Mouse (Mus musculus) B cell, adult 67 days (primary cell): Measurements from ENCODE around the gene Pcare. TPM values are rescaled to one million over a fixed set of nuclear protein-coding genes. Genes with fewer than 3 reads are reported as not detected.

ENCODE experiments used
- total RNA-seq, 2 experiments: library from RNA; stranded (reverse); gene quantifications; 4 replicates each; pipeline ENCODE4 v1.2.4; 2023

The Pcare gene
- total RNA-seq, result not detected

GRCm38 (mm10) chr17:71752831-71753230, at the start of gene Pcare:
Gene Pcare, minus strand, starts transcription at chr17:71752894.

DNA sequence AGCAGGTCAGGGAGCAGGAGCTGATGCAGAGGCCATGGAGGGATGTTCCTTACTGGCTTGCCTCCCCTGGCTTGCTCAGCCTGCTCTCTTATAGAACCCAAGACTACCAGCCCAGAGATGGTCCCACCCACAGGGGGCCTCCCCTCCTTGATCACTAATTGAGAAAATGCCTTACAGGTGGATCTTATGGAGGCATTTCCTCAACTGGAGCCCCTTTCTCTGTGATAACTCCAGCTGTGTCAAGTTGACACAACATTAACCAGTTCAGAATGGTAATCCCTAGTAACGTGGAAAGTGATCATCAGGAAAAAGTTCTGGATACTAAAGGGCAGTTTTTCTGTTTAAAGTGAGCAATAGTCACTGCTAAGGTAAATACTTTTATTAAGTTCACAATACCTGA, 15.5 kb upstream of the Pcare start, which contains the start of gene Clip4:
Gene Clip4 (plus strand): TSS at position 301 of the 400 bp plus-strand sequence.

Other genes starting within 250 kb of the Pcare start
- gene Ndc80, start 226.0 kb downstream of the Pcare start, total RNA-seq, result 10 to 100 TPM; 12.8 to 14.5 TPM
- not detected for gene Spdya, start 200.8 kb downstream of the Pcare start, total RNA-seq
- gene Wdr43, start 137.0 kb downstream of the Pcare start, total RNA-seq, result 100 to 1,000 TPM; 125 to 142 TPM
- not detected for gene Togaram2, start 79.6 kb downstream of the Pcare start, total RNA-seq
- gene Clip4, start 15.6 kb upstream of the Pcare start, total RNA-seq, result not detected